Mouse (Mus musculus) thymus, postnatal 0 days (tissue): ENCODE measurements at regions not wholly inside any gene's neighbourhood (a gene's known extent, or its start where the extent isn't known, plus 50 kb on each side); places are given as distances from the start of the nearest gene placed in this dataset.
A peak's percentile ranks its signal among the peaks of the same experiment; 100 is the strongest.

Experiments
- DNase-seq: peaks from one replicate; pipeline ENCODE4 v3.0.0-alpha.2; 2015; ENCODE audit warnings: low spot score

GRCm38 (mm10) chr16:76454741-76455465 lies 81.3 kb upstream of the Nrip1 start:
- no peak for DNase-seq

GRCm38 (mm10) chr16:76453457-76454200 lies 80.0 kb upstream of the Nrip1 start:
- no peak for DNase-seq

- DNase-seq = peak; percentile 14
These were observed 75.1 kb upstream of the Nrip1 start for GRCm38 (mm10) chr16:76448773-76449172.

- DNase-seq = peak; percentile 71
These were observed 73.4 kb upstream of the Nrip1 start for GRCm38 (mm10) chr16:76447033-76447432.

GRCm38 (mm10) chr16:76444668-76445067 lies 71.0 kb upstream of the Nrip1 start:
- DNase-seq = peak; percentile 11

GRCm38 (mm10) chr16:76442635-76443034 lies 69.0 kb upstream of the Nrip1 start:
- DNase-seq = no peak

GRCm38 (mm10) chr16:76441803-76442448 lies 68.3 kb upstream of the Nrip1 start:
- DNase-seq = no peak

GRCm38 (mm10) chr16:76438093-76438883 lies 64.7 kb upstream of the Nrip1 start:
- DNase-seq = no peak

GRCm38 (mm10) chr16:76436290-76436689 lies 62.7 kb upstream of the Nrip1 start:
- no peak for DNase-seq

GRCm38 (mm10) chr16:76433076-76433825 lies 59.6 kb upstream of the Nrip1 start:
- no peak for DNase-seq

- DNase-seq = no peak
These were observed 58.7 kb upstream of the Nrip1 start for GRCm38 (mm10) chr16:76432304-76432703.

- DNase-seq = no peak
These were observed 55.5 kb upstream of the Nrip1 start for GRCm38 (mm10) chr16:76429156-76429555.

- DNase-seq = no peak
These were observed 50.3 kb upstream of the Nrip1 start for GRCm38 (mm10) chr16:76423964-76424363.
